Mouse (Mus musculus): Measurements from ENCODE around the gene Pdx1.

DNA sequence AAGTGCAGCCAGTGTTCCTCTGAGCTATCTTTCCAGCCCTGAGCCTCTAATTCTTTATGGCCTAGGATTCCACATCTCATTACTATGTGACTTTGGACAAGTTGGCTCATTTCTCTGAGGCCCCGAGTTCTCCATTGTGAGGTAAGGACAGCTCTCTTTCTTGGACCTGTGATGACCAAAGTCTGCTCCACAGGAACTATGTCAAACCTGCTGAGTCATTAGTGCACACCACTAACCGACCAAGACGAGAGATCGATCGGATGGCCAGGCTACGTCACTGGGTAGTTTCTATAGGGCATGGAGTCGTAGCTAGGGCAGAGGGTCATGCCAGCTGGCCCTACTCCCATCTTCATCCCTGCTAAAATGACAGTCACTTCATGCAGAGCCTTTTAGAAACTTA, 25.9 kb upstream of the Pdx1 start:
- TF ChIP-seq MYOD1 (IDR thresholded peaks at IDR 0.05; ENCODE audit: control insufficient read depth, insufficient read length, low read depth) (no peak), USF1 (IDR thresholded peaks at IDR 0.05; ENCODE audit: low read depth) (no peak), CTCF (IDR thresholded peaks at IDR 0.05; ENCODE audit: control insufficient read depth, insufficient read depth, insufficient read length) (no peak), FOSL1 (IDR thresholded peaks at IDR 0.05; ENCODE audit: insufficient read depth, low read length, poor library complexity, severe bottlenecking) (no peak)
